Mouse (Mus musculus): ENCODE measurements at regions not wholly inside any gene's neighbourhood (a gene's known extent, or its start where the extent isn't known, plus 50 kb on each side); places are given as distances from the start of the nearest gene placed in this dataset.

GRCm38 (mm10) chr13:63726035-63726434, 89.0 kb upstream of the Ercc6l2 start:
- Histone ChIP-seq H3K9me3 (replicated peaks) (no peaks in the 10 kb centered on the region), H3K4me2 (no peak overlapping the region), H3K4me3 (replicated peaks) (no peak overlapping the region), H3K27me3 (no peaks in the 10 kb centered on the region), H3K9ac (no peak overlapping the region), H3K36me3 (no peaks in the 10 kb centered on the region), H3K4me1 (peaks cover 21% of the 10 kb centered on the region), H3K27ac (0 out of 2 replicates have a peak overlapping the region, but pooled peaks have one; percentile 1)
- ATAC-seq (replicated peaks; ENCODE audit: low FRiP score), result peak; percentile 70; the same call in 1 of the 2 replicates
- 29% methylated on average over 2 of the region's 2 CpGs for WGBS

GRCm38 (mm10) chr13:63726509-63726908, 88.5 kb upstream of the Ercc6l2 start:
- ATAC-seq (replicated peaks; ENCODE audit: low FRiP score), result no peak
- Histone ChIP-seq H3K36me3 (no peaks in the 10 kb centered on the region), H3K9ac (no peak overlapping the region), H3K27me3 (no peaks in the 10 kb centered on the region), H3K4me2 (no peak overlapping the region), H3K27ac (no peak overlapping the region), H3K9me3 (replicated peaks) (no peaks in the 10 kb centered on the region), H3K4me3 (replicated peaks) (no peak overlapping the region), H3K4me1 (peaks cover 21% of the 10 kb centered on the region)
- 78% methylated on average over 6 of the region's 6 CpGs for WGBS

GRCm38 (mm10) chr13:63735739-63736138, 79.3 kb upstream of the Ercc6l2 start:
- H3K9me3 ChIP-seq (replicated peaks), result 0 out of 2 replicates have a peak, but pooled peaks cover 3% of the 10 kb centered on the region
- no peak overlapping the region for H3K9ac ChIP-seq
- no peak for ATAC-seq (replicated peaks; ENCODE audit: low FRiP score)
- H3K27ac ChIP-seq, result no peak overlapping the region
- H3K27me3 ChIP-seq, result no peaks in the 10 kb centered on the region
- WGBS, result 86% methylated on average over 5 of the region's 5 CpGs
- no peak overlapping the region for H3K4me3 ChIP-seq (replicated peaks)
- no peaks in the 10 kb centered on the region for H3K36me3 ChIP-seq
- no peak overlapping the region for H3K4me2 ChIP-seq
- no peaks in the 10 kb centered on the region for H3K4me1 ChIP-seq

GRCm38 (mm10) chr13:63741879-63742278, 73.2 kb upstream of the Ercc6l2 start:
- Histone ChIP-seq H3K9ac (no peak overlapping the region), H3K4me1 (no peaks in the 10 kb centered on the region), H3K9me3 (replicated peaks) (no peaks in the 10 kb centered on the region), H3K4me2 (no peak overlapping the region), H3K27ac (no peak overlapping the region), H3K27me3 (no peaks in the 10 kb centered on the region), H3K36me3 (no peaks in the 10 kb centered on the region), H3K4me3 (replicated peaks) (no peak overlapping the region)
- ATAC-seq (replicated peaks; ENCODE audit: low FRiP score), result no peak
- WGBS, result 52% methylated on average over 2 of the region's 2 CpGs

- no peaks in the 10 kb centered on the region for H3K27me3 ChIP-seq
- 92% methylated on average over 2 of the region's 2 CpGs for WGBS
- H3K4me1 ChIP-seq, result no peaks in the 10 kb centered on the region
- no peak overlapping the region for H3K4me3 ChIP-seq (replicated peaks)
- H3K27ac ChIP-seq, result no peak overlapping the region
- no peak for ATAC-seq (replicated peaks; ENCODE audit: low FRiP score)
- H3K9ac ChIP-seq, result no peak overlapping the region
- H3K9me3 ChIP-seq (replicated peaks), result peaks cover 5% of the 10 kb centered on the region; the same call in 1 of the 2 replicates
- no peak overlapping the region for H3K4me2 ChIP-seq
- H3K36me3 ChIP-seq, result no peaks in the 10 kb centered on the region
Observed at GRCm38 (mm10) chr13:63748788-63749187, 66.3 kb upstream of the Ercc6l2 start.

GRCm38 (mm10) chr13:63749997-63750396, 65.0 kb upstream of the Ercc6l2 start:
- WGBS, result 59% methylated on average over 4 of the region's 4 CpGs
- no peak; the same call in 1 of the 2 replicates for ATAC-seq (replicated peaks; ENCODE audit: low FRiP score)
- Histone ChIP-seq H3K4me1 (no peaks in the 10 kb centered on the region), H3K9ac (no peak overlapping the region), H3K27me3 (no peaks in the 10 kb centered on the region), H3K4me3 (replicated peaks) (no peak overlapping the region), H3K36me3 (no peaks in the 10 kb centered on the region), H3K27ac (peak overlapping the region; percentile 59), H3K9me3 (replicated peaks) (peaks cover 5% of the 10 kb centered on the region; the same call in 1 of the 2 replicates), H3K4me2 (no peak overlapping the region)

- no peak overlapping the region for H3K27ac ChIP-seq
- H3K4me1 ChIP-seq, result no peaks in the 10 kb centered on the region
- peaks cover 5% of the 10 kb centered on the region; the same call in 1 of the 2 replicates for H3K9me3 ChIP-seq (replicated peaks)
- ATAC-seq (replicated peaks; ENCODE audit: low FRiP score), result no peak
- H3K4me3 ChIP-seq (replicated peaks), result no peak overlapping the region
- no peak overlapping the region for H3K4me2 ChIP-seq
- no peaks in the 10 kb centered on the region for H3K36me3 ChIP-seq
- no peak overlapping the region for H3K9ac ChIP-seq
- 63% methylated on average over 2 of the region's 2 CpGs for WGBS
- no peaks in the 10 kb centered on the region for H3K27me3 ChIP-seq
Observed at GRCm38 (mm10) chr13:63751196-63751595, 63.8 kb upstream of the Ercc6l2 start.

GRCm38 (mm10) chr13:63757061-63757460, 58.0 kb upstream of the Ercc6l2 start:
- H3K9me3 ChIP-seq (replicated peaks), result no peaks in the 10 kb centered on the region
- no peaks in the 10 kb centered on the region for H3K4me1 ChIP-seq
- no peak overlapping the region for H3K4me3 ChIP-seq (replicated peaks)
- no peaks in the 10 kb centered on the region for H3K27me3 ChIP-seq
- no peak overlapping the region for H3K9ac ChIP-seq
- H3K27ac ChIP-seq, result no peak overlapping the region
- H3K36me3 ChIP-seq, result no peaks in the 10 kb centered on the region
- no peak for ATAC-seq (replicated peaks; ENCODE audit: low FRiP score)
- WGBS, result 54% methylated on average over 5 of the region's 5 CpGs
- H3K4me2 ChIP-seq, result no peak overlapping the region

GRCm38 (mm10) chr13:63761542-63761941, 53.5 kb upstream of the Ercc6l2 start:
- no peak for ATAC-seq (replicated peaks; ENCODE audit: low FRiP score)
- Histone ChIP-seq H3K9ac (no peak overlapping the region), H3K9me3 (replicated peaks) (no peaks in the 10 kb centered on the region), H3K4me1 (peaks cover 4% of the 10 kb centered on the region), H3K27me3 (no peaks in the 10 kb centered on the region), H3K27ac (no peak overlapping the region), H3K4me2 (no peak overlapping the region), H3K36me3 (no peaks in the 10 kb centered on the region), H3K4me3 (replicated peaks) (no peak overlapping the region)
